Mouse (Mus musculus) urinary bladder, postnatal 25 days (tissue): ENCODE measurements around the gene Aagab.

Experiments
- DNase-seq: peaks from one replicate; pipeline ENCODE4 v3.0.0; 2022; ENCODE audit warnings: low spot score

Gene Aagab

DNA sequence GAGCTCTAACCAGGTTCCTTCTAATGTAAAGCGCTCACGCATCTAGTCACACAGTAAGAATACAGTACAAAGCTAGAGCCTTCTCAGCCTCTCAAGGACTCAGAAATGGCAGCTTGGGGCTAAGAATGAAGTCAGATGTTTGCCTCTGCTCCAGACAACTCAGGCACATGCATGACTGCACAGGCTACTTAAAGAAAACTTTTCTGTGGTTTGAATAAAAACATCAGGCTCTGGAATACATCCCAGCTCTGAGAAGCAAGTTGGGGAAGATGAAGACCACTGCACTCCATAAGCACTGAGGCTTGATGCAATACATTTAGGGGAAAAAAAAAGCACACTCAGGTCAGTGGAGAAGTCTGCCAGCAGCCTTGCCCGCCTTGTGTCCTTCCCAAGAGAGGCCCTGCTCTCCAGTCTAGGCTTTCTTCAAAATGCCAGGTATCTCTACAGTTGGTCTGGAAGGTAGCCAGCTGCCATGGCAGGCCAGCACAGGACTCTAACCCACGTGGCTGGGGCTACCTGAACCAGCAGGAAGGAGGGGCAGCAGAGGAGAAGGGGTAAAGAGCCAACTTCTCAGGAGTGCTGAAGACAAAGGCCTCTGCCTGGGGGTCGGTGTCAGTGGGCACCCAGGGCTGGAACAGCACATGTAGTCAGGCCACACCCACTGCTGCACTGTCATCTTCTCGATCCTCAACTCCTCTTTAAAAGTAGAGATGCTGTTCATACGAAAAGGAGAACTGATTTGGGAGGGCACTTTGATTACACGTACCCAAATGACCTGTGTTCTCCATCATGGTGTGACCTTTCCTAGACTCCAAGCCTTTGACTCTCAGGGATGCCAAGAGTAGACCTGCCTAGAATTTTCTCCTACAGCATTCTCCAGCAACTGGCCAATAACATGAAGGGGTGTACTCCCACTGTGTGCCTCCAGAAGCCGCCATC is 45.4 kb downstream of the Aagab start:
- DNase-seq = no peak

- DNase-seq = no peak
Measured at GRCm38 (mm10) chr9:63648520-63648918, 46.1 kb downstream of the Aagab start.

- DNase-seq = no peak
Measured at GRCm38 (mm10) chr9:63649841-63650545, 47.5 kb downstream of the Aagab start.

DNA sequence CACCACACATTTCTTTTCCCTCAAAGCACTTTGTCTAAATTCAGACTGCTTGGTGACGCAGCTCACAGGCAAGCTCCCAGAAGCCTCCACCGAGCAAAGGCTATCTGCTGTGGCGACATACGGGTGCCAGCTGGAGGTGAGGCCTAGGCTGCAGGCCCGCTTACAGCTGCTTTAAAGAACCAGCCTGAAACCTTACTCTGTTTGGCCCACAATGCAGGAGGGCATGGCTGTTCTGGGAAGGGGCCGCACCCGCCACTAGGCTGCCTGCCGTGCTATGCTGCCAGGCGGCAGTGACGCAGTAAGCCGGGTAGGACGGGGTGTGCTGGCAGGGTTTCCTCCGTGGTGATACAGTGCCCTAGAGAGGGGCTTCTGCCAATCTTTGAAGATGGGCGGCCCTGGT is 48.4 kb downstream of the Aagab start:
- DNase-seq = no peak

DNA sequence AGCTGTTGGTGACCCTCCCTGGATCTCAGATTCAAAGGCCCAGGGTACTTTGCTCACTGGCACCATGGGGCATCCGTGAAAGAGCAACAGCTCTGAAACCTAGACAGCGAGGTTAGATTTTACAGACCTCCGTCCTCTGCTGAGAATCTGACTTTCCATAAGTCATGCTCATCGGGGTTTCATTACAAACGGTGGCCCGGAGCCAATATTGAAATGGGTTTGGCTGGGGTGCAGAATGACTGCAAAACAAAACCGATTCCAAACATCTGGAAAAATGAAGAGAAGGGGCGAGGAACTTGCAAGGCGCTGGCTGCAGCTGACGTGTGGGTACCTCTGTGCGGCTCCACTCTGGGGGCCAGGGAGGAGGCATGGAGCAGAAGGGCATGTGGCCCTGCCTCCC is 49.1 kb downstream of the Aagab start:
- no peak for DNase-seq

DNA sequence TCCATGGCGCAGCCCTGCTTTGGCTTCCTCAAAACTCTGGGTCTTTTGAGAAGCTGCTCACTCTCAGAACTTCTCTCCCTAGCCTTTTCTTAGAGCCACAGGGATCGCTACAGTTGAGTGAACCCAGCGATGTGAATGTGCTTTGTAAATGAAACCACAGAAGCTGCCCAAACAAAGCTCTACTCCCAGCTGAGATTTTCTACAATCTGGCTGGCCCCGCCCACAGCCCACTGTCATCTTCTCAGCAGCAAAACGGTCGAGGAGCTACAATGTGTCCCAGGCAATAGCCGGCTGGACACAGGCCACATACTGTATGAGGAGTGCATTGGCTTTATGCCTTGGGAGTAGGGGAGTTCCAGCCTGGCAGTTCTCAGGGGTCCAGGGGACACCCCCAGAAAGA is 51.2 kb downstream of the Aagab start:
- no peak for DNase-seq

- DNase-seq = no peak
Measured at GRCm38 (mm10) chr9:63654575-63654974, 52.1 kb downstream of the Aagab start.

DNA sequence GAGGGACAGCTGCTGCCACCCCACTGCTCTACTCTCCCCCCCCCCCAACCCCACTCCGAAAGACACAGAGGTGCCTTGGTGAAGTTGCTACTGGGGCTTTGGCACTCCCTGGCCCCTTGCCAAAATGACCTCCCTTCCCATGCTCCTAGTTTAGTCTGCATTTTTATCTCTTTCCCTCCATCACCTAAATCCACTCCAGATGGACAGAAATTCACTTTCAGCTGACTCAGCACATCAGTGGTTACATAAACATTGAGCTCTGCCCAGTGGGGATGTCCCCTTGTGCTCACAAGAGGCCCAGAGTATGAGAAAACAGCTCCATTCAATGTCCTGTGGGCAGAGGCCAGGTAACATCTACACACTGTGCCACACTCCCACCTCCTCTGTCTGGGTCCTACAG is 52.6 kb downstream of the Aagab start:
- DNase-seq = no peak

DNA sequence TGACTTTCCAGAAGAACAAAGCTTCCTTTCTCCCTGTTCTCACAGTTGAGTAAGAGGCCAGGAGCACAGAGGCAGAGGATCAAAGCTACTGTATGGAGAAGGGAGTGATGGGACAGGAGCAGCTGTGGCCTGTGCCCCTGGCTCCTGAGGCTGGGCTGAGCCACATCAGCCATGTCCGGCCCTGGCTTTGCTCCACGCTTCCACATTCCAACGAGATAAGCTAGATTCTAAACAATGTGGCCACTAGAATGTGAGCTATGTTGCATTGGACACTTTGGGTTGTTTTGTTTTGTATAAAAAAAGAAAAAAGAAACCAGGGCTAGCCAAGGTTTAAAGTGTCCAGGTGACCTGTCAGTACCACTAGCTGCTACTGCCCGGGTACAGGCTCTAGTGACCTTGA is 54.7 kb downstream of the Aagab start:
- no peak for DNase-seq

DNA sequence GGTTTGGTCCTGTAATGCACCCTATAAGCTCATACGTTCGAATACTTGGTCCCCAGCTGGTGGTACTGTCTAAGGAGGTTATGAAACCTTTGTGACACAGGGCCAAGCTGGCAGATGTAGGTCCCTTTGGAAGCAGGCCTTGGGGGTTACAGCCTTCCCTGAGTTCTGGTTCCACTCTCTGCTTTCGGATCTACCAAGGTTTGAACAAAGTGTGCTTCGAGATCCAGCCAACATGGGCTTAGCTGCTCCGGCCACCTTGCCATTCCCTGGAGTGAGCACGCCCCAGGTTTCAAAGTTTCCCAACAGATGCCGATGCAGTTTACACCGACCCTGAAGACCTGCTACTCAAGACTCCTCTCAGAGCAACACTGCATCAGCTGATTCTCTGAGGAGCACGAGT is 56.0 kb downstream of the Aagab start:
- DNase-seq = no peak

GRCm38 (mm10) chr9:63658970-63659371 is 56.5 kb downstream of the Aagab start:
- no peak for DNase-seq

GRCm38 (mm10) chr9:63660061-63660460 is 57.6 kb downstream of the Aagab start:
- no peak for DNase-seq

DNA sequence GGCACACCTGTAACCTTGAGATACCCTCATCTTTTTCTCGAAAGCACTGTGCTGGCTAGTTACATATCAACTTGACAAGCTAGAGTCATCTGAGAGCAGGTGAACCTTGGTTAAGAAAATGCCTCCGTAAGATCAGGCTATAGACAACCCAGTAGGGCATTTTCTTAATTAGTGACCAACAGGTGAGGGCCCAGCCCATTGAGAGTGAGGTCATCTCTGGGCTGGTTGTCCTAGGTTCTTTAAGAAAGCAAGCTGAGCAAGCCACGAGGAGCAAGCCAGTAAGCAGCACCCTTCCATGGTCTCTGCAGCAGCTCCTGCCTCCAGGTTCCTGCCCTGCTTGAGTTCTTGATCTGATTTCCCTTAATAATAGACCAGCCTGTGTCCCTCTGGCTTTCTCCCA is 58.2 kb downstream of the Aagab start:
- DNase-seq = no peak

DNA sequence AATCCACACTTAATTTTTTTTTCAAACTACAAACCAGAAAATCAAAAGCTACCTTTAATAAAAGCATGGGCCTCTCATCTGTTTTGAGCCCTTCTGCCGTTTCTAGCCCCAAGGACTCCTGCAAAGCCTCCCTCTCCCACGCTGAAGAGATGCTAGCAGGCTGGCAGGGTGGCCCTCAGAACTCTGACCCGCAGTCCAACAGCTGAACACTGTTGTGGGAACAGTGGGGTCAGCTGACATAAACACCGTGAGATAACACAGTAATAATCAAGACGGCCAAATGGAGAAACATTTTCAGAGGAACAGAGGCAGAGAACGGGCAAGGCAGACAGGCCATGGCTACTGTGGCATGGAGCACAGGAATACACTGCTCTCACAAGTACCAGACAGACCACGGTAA is 60.3 kb downstream of the Aagab start:
- no peak for DNase-seq

DNA sequence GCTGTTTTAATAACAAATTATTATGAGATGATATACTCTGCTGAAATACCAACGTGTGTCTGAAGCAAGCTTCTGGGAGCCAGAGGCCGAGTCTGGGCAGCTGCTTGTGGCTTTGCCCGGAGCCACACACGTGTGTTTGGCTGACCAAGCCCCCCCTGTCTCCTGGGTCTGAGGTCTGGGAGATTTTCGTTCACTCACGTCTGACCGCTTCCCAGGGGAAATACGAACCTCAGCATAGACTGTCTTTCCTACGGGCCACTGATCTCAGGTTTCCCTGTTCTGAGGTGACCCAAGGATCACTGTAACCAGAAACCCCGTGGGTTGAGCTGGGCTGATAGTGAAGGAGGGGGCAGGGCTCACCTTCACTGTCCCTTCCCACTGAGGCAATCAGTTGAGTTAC is 60.8 kb downstream of the Aagab start:
- DNase-seq = no peak

- DNase-seq = no peak
Measured at GRCm38 (mm10) chr9:63664300-63664745, 61.9 kb downstream of the Aagab start.

DNA sequence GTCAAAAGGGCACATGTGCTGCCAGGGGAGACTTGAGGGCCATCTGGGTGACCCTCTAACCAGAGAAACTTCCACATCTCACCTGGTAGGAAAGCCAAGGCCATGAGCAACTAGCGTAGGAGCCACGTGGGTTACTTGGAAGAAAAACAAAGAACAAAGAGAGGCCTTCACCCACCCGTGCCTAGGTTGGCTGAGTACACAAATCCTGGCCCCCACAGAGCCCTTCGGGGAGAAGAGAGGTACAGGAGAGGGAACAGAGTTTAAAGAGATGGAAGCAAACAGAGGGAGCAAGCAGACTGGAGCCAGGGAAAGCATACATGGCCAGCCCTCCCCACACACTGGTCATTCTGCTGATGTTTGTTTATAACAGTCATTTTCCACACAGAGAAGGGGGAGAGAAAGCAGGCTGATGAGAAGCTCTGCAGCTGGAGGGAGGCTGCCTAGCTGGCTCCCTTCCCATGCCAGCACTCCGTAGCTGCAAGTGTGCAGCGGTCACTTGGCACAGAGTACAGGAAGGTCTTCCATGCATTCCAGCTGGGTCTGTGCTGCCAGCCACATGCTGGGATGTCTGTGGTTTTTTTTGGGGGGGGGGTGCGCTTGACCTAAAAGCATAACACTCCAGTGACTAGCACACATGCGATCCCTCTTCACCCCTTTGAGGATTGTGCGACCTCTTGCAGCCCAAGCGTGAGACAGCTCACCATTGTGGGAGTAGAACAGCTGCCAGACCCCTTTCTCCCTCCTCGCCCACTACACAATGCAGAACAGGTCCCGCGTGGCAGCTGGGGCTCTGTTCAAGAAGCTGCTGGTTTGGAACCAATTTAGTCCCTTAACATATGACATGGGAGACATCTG is 62.6 kb downstream of the Aagab start:
- DNase-seq = no peak

DNA sequence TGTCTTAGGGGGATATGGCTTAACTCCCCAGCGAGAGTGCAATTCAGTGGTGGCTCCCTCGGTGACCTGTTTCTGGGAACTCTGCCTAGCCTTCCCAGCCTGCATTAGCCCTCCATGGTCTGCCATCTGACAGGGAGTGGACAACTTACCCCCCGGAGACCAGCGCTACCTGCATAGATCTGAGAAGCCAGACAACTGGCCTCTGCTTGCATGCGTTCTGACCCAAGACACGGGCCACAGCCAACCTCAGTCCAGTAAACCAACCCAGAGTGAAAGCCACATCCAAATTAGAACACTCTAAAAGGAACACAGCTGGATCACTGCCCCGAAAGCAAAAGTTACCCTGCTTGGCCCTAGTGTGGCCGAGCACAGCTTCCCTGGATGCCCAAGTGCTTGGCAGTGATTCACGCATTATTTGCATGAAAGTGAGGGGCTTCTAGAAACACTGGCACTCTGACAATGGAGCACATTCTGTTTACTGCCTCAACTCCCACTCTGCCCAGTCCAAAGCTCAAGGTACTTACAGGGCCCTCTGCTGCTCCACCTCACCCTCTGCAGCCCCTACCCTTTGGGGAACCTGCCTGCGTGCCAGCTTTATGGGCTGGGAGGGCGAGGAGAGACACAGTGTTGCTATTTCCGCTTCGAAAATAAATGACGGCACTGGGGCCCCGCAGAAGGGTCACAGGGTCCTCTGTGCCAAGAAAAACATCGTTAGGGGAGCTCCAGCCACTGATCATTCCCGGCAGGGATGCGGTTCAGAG is 64.3 kb downstream of the Aagab start:
- no peak for DNase-seq

- no peak for DNase-seq
Measured at GRCm38 (mm10) chr9:63667373-63667724, 64.9 kb downstream of the Aagab start.

DNA sequence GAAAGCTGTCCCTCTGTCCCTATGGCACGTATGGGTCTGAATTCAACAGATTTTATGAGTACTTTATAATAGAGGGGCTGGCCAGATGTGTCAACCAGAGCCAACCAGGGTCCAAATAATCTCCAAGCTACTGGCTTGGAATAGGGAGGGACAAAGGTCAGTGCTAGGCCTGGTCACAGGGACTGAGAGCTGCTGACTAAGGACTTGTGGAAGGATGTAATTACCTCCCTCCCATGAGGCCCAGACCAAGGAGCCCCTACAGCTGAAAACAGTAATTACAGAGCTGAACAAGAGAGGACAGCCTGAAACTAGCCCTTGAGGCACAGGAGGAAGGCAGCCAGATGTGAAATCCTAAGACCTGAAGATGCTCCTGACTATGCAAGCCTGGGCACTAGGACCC is 66.2 kb downstream of the Aagab start:
- DNase-seq = no peak

- no peak for DNase-seq
Measured at GRCm38 (mm10) chr9:63669816-63670215, 67.4 kb downstream of the Aagab start.
